In the genomic region with DNA sequence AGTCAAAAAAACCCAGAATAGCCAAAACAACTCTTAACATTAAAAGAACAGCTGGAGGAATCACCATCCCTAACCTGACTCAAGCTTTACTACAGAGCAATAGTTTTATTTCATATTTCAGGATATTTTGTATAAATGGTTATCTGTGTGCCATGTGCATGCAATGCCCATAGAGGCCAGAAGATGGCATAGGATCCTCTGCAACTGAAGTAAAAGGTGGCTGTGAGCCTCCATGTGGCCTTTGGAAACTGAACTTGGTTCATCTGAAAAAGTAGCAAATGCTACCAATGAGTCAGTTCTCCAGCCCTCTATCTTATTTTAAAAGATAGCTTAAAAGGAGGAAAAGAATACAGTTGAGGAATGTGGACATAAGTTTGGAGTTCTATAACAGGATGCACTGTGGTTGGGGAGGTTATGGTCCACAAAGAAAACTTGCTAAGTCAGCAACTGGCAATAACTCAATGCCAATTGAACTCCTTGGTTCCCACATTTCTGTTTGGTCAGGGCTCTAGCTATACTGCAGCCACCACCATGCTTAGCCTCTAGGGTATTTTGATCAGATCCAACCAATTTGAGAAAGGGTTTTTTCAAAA, we compare ENCODE assay signal across 10 mouse cellular contexts. TPM values are rescaled to one million over a fixed set of nuclear protein-coding genes. Genes with fewer than 3 reads are reported as not detected.
DNase-seq lines count a peak whose midpoint lies in the region; ATAC-seq and TF ChIP-seq lines count a peak whose summit lies in the region.
"Had no signal": no experiment of that assay in that cellular context is flagged by ENCODE, and none has a peak within 500 bp of the region (broad histone marks: within the 10 kb centered on the region; RNA-seq: fewer than 3 reads in every experiment).

No protein-coding gene starts in this region.

- H3K27me3 ChIP-seq in heart, adult 2 months (ENCODE audit: control insufficient read depth, insufficient read depth, low read length) = no peaks in the 10 kb centered on the region
- no peaks in the 10 kb centered on the region for H3K27me3 ChIP-seq in midbrain, postnatal 0 days (ENCODE audit: insufficient read depth, low read length)
- no peaks in the 10 kb centered on the region for H3K27me3 ChIP-seq in midbrain, embryonic 10.5 days (ENCODE audit: low read depth, poor library complexity, severe bottlenecking)
- H3K27me3 ChIP-seq: midbrain, embryonic 12.5 days had no signal

- H3K79me2 ChIP-seq in heart, adult 2 months (replicated peaks; ENCODE audit: control insufficient read depth, insufficient read depth, low read length) = no peaks in the 10 kb centered on the region

- no peak overlapping the region for H3K27ac ChIP-seq in heart, adult 2 months
- H3K27ac ChIP-seq in midbrain, postnatal 0 days (ENCODE audit: low read depth, low read length) = no peak overlapping the region
- no peak overlapping the region for H3K27ac ChIP-seq in midbrain, embryonic 10.5 days (replicated peaks)
- H3K27ac ChIP-seq: midbrain, embryonic 12.5 days had no signal

- no peak overlapping the region for H3K4me3 ChIP-seq in heart, adult 2 months
- H3K4me3 ChIP-seq in midbrain, postnatal 0 days (ENCODE audit: low read depth, low read length) = no peak overlapping the region
- no peak overlapping the region for H3K4me3 ChIP-seq in midbrain, embryonic 10.5 days
- H3K4me3 ChIP-seq: midbrain, embryonic 12.5 days had no signal

- peak in 1 of 2 experiments; percentile 3 for DNase-seq in heart, adult 2 months
- no peak for DNase-seq in heart, adult 8-10 months (ENCODE audit: low spot score)
- DNase-seq in midbrain, postnatal 0 days (ENCODE audit: low spot score) = peak; percentile 15
- no peak for DNase-seq in midbrain, embryonic 10.5 days (ENCODE audit: low spot score)
- DNase-seq in adrenal gland, adult 2 months = peak; percentile 26
- DNase-seq in fibroblast of lung, adult 2 months (ENCODE audit: low read depth) = peak; percentile 4

- TF ChIP-seq EP300 in heart, adult 2 months (IDR thresholded peaks at IDR 0.05; ENCODE audit: insufficient read depth, low read depth, low read length) = no peak

- no peak overlapping the region for H3K4me2 ChIP-seq in midbrain, postnatal 0 days (ENCODE audit: low read depth, low read length, poor library complexity, severe bottlenecking)
- H3K4me2 ChIP-seq: midbrain, embryonic 12.5 days had no signal

- no peaks in the 10 kb centered on the region for H3K9me3 ChIP-seq in midbrain, postnatal 0 days (ENCODE audit: low read length)
- no peaks in the 10 kb centered on the region for H3K9me3 ChIP-seq in midbrain, embryonic 10.5 days (replicated peaks)
- H3K9me3 ChIP-seq: midbrain, embryonic 12.5 days had no signal

- no peaks in the 10 kb centered on the region for H3K4me1 ChIP-seq in heart, adult 2 months (ENCODE audit: control insufficient read depth, insufficient read depth, low read length)
- H3K4me1 ChIP-seq in midbrain, postnatal 0 days (ENCODE audit: insufficient read depth, low read length) = no peaks in the 10 kb centered on the region
- H3K4me1 ChIP-seq in midbrain, embryonic 10.5 days = no peaks in the 10 kb centered on the region
- H3K4me1 ChIP-seq: midbrain, embryonic 12.5 days had no signal

- H3K36me3 ChIP-seq in heart, adult 2 months (ENCODE audit: control insufficient read depth, insufficient read depth, low read length) = no peaks in the 10 kb centered on the region
- no peaks in the 10 kb centered on the region for H3K36me3 ChIP-seq in midbrain, postnatal 0 days (ENCODE audit: insufficient read depth, low read length)
- no peaks in the 10 kb centered on the region for H3K36me3 ChIP-seq in midbrain, embryonic 10.5 days
- H3K36me3 ChIP-seq: midbrain, embryonic 12.5 days had no signal

- intact Hi-C loops in heart, adult 2 months (cut with DNase I) = loop anchor here (2.0 to 5.0 kb wide), 2 partner anchors 392 to 449 kb away; no protein-coding TSS in a partner anchor

- no peak overlapping the region for H3K9ac ChIP-seq in heart, adult 2 months (ENCODE audit: low read depth, low read length)
- no peak overlapping the region for H3K9ac ChIP-seq in midbrain, postnatal 0 days (replicated peaks; ENCODE audit: low read length, poor library complexity, severe bottlenecking)
- H3K9ac ChIP-seq: midbrain, embryonic 12.5 days had no signal

- TF ChIP-seq CTCF in heart, adult 2 months (IDR thresholded peaks at IDR 0.05) = peak; percentile 77
- peak; percentile 67 for TF ChIP-seq CTCF in midbrain, postnatal 0 days (IDR thresholded peaks at IDR 0.05)

- TF ChIP-seq POLR2A in heart, adult 2 months (IDR thresholded peaks at IDR 0.05; ENCODE audit: insufficient read depth, low read depth, low read length) = no peak

- no peak for ATAC-seq in midbrain, postnatal 0 days (ENCODE audit: low FRiP score)
- ATAC-seq in megakaryocyte, adult 5-6 weeks (ENCODE audit: poor library complexity, severe bottlenecking) = peak; percentile 77
- ATAC-seq in erythroid progenitor cell, adult 5-6 weeks (replicated peaks; ENCODE audit: low FRiP score, poor library complexity, severe bottlenecking) = no peak

RNA-seq across cellular contexts. Expression of gene F9, which starts 13.9 kb away (rescaled TPM):
- not detected for total RNA-seq in heart, adult 2 months (2021)
- 0.12 TPM in 1 of 2 replicates, not detected in the other for polyA plus RNA-seq in heart, adult 2 months (2012; rRNA removed)
- not detected for total RNA-seq in heart, adult 8-10 months (2022)
- not detected in 2 replicates for total RNA-seq in midbrain, postnatal 0 days (2014; rRNA removed)
- not detected in 2 replicates for polyA plus RNA-seq in midbrain, postnatal 0 days (2015; fragmentation: Nextera tagmentation; extraction: Ambion mirVana)
- polyA plus RNA-seq in midbrain, embryonic 10.5 days (2016; fragmentation: Nextera tagmentation; extraction: Ambion mirVana) = not detected in 2 replicates
- under 1 TPM in 1 of 2 experiments, not detected in 1; 0.29 TPM for total RNA-seq in adrenal gland, adult 2 months (2021)
- polyA plus RNA-seq in adrenal gland, adult 2 months (2012; rRNA removed) = not detected in 2 replicates
- not detected in 2 replicates for total RNA-seq in megakaryocyte, adult 5-6 weeks (2015)
- total RNA-seq in megakaryocyte, adult 5-6 weeks (2017) = 0.04 TPM in 1 of 2 replicates, not detected in the other
- 1.8 TPM in 1 of 2 replicates, not detected in the other for total RNA-seq in erythroid progenitor cell, adult 5-6 weeks (2015; ENCODE audit: low replicate concordance)
- total RNA-seq in erythroid progenitor cell, adult 5-6 weeks (2017; ENCODE audit: low replicate concordance) = not detected in 2 replicates
- polyA plus RNA-seq: heart, embryonic 14.5 days; midbrain, embryonic 12.5 days had no signal

Comparison
In these comparisons a context has a peak if more than half of its experiments do, and no peak if none do; other contexts are left out.
1. DNase-seq: peak in midbrain, postnatal 0 days (single experiment), adrenal gland, adult 2 months (single experiment) and fibroblast of lung, adult 2 months (single experiment); none in heart, adult 8-10 months (single experiment) and midbrain, embryonic 10.5 days (single experiment).